Mouse (Mus musculus): ENCODE measurements around the gene Tbc1d2.

DNA sequence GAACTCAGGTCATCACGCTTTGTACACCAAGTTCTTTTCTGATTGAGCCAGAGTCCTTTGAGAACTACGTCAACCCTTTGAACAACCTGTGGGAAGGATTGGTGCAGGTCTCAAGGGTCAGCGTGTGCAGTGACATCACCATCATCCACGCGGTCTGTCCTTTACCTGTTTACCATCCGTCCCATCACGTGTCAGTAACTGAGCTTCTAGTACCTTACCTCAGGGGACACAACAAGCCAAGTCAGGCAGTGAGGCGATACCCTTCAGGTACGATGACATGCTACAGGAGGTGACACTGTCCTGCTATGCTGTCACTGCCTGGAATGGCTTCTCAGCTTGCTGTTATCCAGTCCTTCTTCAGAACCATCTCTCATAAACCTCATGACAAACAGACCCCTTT is 11.4 kb upstream of the Tbc1d2 start:
- TF ChIP-seq CTCF (IDR thresholded peaks at IDR 0.05; ENCODE audit: extremely low read depth, insufficient read depth, insufficient read length, insufficient replicate concordance) (no peak), POLR2A (IDR thresholded peaks at IDR 0.05; ENCODE audit: low read depth, low read length) (no peak)

Data from spleen, adult 2 months (tissue).